Mouse (Mus musculus) liver, embryonic 14.5 days (tissue): ENCODE measurements around the gene Tor2a. TPM values are rescaled to one million over a fixed set of nuclear protein-coding genes. Genes with fewer than 3 reads are reported as not detected.

Source experiments
- ATAC-seq: fragments of 200-750 bp; cut with Nextera tagmentation; 2 replicates; pipeline ENCODE4 v1.8.0; 2017; ENCODE audit warnings: moderate number of reproducible peaks, mild to moderate bottlenecking, moderate library complexity; ENCODE audit not compliant: insufficient read depth
- DNase-seq, 3 experiments: peaks; one replicate each; pipeline ENCODE4 v3.0.0-alpha.2; 2012 to 2013; ENCODE audit warnings: low read depth in 3 of 3, low spot score in 3 of 3
- H3K27ac ChIP-seq: fragments of 300-500 bp; sonication (generic); 2 replicates; pipeline ENCODE4 v1.5.1; 2014; ENCODE audit warnings: moderate library complexity, mild to moderate bottlenecking, control low read depth, inconsistent platforms
- H3K27me3 ChIP-seq: fragments of 300-500 bp; sonication (generic); 2 replicates; pipeline ENCODE4 v1.6.1; 2014; ENCODE audit warnings: mild to moderate bottlenecking, low read length, moderate library complexity; ENCODE audit not compliant: control insufficient read depth, insufficient read depth
- H3K36me3 ChIP-seq: fragments of 300-500 bp; sonication (generic); replicated peaks from 2 replicates; pipeline ENCODE4 v1.6.1; 2014; ENCODE audit warnings: low read depth; ENCODE audit not compliant: control insufficient read depth, insufficient read depth
- H3K4me1 ChIP-seq, 2 experiments: fragments of 200-500 bp in 1 of 2; fragments of 300-500 bp in 1 of 2; sonication (generic) in 1 of 2; replicated peaks; 2 replicates each; pipeline ENCODE4 v1.6.1; 2012 to 2014; ENCODE audit warnings: antibody characterized with exemption in 1 of 2, inconsistent platforms in 1 of 2, low read length in 1 of 2; ENCODE audit not compliant: control insufficient read depth in 2 of 2, insufficient read depth in 2 of 2
- H3K4me2 ChIP-seq: fragments of 300-500 bp; sonication (generic); 2 replicates; pipeline ENCODE4 v1.6.1; 2014; ENCODE audit warnings: low read depth, mild to moderate bottlenecking, control low read depth, moderate library complexity
- H3K4me3 ChIP-seq, 2 experiments: fragments of 200-500 bp in 1 of 2; fragments of 300-500 bp in 1 of 2; sonication (generic) in 1 of 2; 2 replicates each; pipeline ENCODE4 v1.5.1; 2012 to 2014; ENCODE audit warnings: low read depth in 2 of 2, low read length in 2 of 2, mild to moderate bottlenecking in 2 of 2, control low read depth in 1 of 2, inconsistent platforms in 1 of 2, moderate library complexity in 1 of 2; ENCODE audit not compliant: insufficient read depth in 1 of 2
- H3K9ac ChIP-seq: fragments of 300-500 bp; sonication (generic); replicated peaks from 2 replicates; pipeline ENCODE4 v1.6.1; 2014; ENCODE audit warnings: mild to moderate bottlenecking, control low read depth, moderate library complexity
- H3K9me3 ChIP-seq: fragments of 300-500 bp; sonication (generic); 2 replicates; pipeline ENCODE4 v1.6.1; 2016; ENCODE audit warnings: low read length, mixed read lengths; ENCODE audit not compliant: control insufficient read depth
- CTCF ChIP-seq: IDR thresholded peaks from 2 replicates; pipeline ENCODE4 v1.5.1; 2016; ENCODE audit warnings: antibody characterized with exemption, low read depth, control low read depth
- EP300 ChIP-seq: IDR thresholded peaks from 2 replicates; pipeline ENCODE4 v1.6.1; 2016; ENCODE audit warnings: antibody characterized with exemption, low read depth
- WGBS: fragments of 180-500 bp; shearing (Covaris S2); extraction: QIAGEN DNeasy Blood & Tissue Kit; methylation state at CpG from one replicate; pipeline ENCODE4 v1.1.7; 2014; ENCODE audit not compliant: insufficient replicate concordance; 5-methylcytosine and 5-hydroxymethylcytosine counted together
- polyA plus RNA-seq, 2 experiments: library from polyadenylated mRNA; depleted of rRNA in 1 of 2; stranded (reverse) in 1 of 2; unstranded in 1 of 2; fragments of >200 nt; fragmentation: Nextera tagmentation in 1 of 2; extraction: Ambion mirVana in 1 of 2; gene quantifications; 2 replicates each; pipeline versions ENCODE4 v1.2.1 to v1.2.3; 2012 to 2014

The Tor2a gene
- 21.2 and 30.7 TPM in 2 replicates for polyA plus RNA-seq (2012; rRNA removed)
- polyA plus RNA-seq (2014; fragmentation: Nextera tagmentation; extraction: Ambion mirVana): 25.2 and 28.1 TPM in 2 replicates

DNA sequence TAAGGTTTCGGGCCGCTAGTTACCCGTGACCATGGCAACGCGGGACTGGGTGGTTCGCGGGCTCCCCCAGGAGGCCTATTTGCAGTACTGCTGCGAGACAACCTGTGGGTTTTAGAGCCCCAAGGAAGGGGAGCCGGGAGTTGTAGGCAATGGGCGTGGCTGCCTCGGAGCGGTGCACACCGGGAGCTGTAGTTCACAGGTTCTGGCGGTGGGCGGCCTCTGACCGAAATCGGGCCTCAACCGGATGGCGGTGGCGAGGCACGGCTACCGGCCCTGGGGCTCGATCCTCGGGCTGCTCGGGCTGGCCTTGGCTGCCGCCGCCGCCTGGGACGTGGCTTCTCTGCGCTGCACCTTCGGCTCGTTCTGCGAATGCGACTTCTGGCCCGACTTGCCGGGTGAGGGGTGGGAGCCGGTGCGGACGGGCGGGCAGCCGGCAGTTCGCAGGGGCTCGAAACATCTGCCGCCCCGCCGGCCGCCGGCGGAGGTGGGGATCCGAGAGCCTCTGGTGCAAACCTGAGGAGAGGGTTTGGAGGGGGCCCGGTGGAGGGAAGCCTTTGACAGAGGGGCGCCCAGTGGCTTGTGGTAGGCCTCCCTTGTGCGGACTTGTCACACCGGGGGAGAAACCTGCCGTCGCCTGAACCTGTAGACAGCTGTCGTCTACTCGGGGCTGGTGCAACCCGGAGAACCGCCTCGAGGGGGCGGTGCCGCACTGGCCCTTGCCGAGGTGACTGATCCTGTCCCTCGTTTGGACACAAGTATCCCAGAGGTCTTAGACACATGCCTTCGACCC, at the start of gene Tor2a:
Tor2a (plus strand) TSS at position 179 of the 790 bp plus-strand sequence.
- Histone ChIP-seq H3K27me3 (no peaks in the 10 kb centered on the region), H3K9ac (peak within 1 kb of the TSS; percentile 86), H3K4me3 (peak within 1 kb of the TSS; percentile 56 to 78), H3K27ac (peak within 1 kb of the TSS; percentile 40), H3K9me3 (no peaks in the 10 kb centered on the region), H3K4me1 (no peaks in the 10 kb centered on the region), H3K36me3 (no peaks in the 10 kb centered on the region), H3K4me2 (peak within 1 kb of the TSS; percentile 97)
- DNase-seq (peak; percentile 92 to 95 (median 93)), ATAC-seq (peak; percentile 92)
- under 1% methylated on average over 66 of the region's 66 CpGs for WGBS
- TF ChIP-seq CTCF: peak; percentile 97
- 0 out of 2 replicates have a peak, but pooled peaks have one; percentile 7 for TF ChIP-seq EP300

DNA sequence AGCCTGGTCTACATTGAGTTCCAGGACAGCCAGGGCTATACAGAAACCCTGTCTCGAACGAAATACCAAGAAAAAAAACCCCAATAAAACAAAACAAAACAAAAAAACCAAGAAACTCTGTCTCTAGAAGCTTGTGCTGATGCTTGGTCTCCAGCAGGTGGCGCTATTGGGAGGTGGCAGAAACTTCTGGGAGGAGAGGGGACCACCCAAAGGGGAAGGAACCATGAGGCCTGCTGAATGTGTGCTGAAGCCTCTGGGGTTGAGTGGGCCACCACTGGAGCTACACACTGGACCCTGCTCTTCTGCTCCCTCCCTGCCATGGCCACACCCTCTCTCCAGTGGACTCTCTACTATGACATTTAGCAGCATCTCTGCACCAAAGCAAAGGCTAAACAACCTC, 48.4 kb upstream of the Tor2a start:
- Histone ChIP-seq H3K36me3 (peaks cover 52% of the 10 kb centered on the region), H3K9ac (no peak overlapping the region), H3K4me1 (peaks cover 8 to 9% of the 10 kb centered on the region in 2 experiments), H3K27ac (no peak overlapping the region), H3K9me3 (no peaks in the 10 kb centered on the region), H3K4me2 (no peak overlapping the region), H3K4me3 (no peak overlapping the region), H3K27me3 (no peaks in the 10 kb centered on the region)
- TF ChIP-seq EP300 (no peak), CTCF (peak; percentile 92)
- DNase-seq (no peak), ATAC-seq (no peak)
- WGBS: 20% methylated on average over 3 of the region's 3 CpGs

DNA sequence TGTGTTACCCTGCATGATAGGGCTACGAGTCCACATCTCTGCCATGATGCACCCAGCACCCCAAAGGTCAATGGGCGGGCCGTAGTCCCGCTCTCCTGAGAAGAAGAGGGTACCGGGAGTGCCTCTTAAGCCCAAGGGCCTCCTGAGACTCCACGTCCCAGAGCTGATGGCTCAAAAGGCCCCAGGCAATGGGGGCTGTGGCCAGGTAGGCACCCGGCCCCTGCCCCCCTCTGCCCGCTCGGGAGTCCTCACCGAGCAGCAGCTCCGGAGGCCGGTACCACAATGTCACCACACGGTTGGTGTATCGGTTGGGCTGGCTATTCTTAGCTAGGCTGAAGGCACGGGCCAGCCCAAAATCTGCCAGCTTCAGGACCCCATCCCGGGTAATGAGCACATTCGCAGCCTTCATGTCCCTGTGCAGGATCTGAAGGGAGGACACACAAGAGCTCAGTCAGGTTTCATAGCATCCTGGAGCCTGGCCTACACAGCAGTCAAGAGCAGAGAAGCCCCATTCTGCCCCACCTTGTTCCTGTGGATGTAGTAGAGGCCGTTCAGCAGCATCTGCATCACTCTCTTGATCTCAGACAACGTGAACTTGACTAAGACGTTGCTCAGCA, 47.4 kb upstream of the Tor2a start:
- no peak for DNase-seq
- no peaks in the 10 kb centered on the region for H3K9me3 ChIP-seq
- no peaks in the 10 kb centered on the region for H3K27me3 ChIP-seq
- no peak overlapping the region for H3K9ac ChIP-seq
- no peak overlapping the region for H3K4me3 ChIP-seq
- H3K27ac ChIP-seq: no peak overlapping the region
- H3K4me2 ChIP-seq: no peak overlapping the region
- WGBS: 87% methylated on average over 20 of the region's 20 CpGs
- no peak for TF ChIP-seq EP300
- no peak for TF ChIP-seq CTCF
- no peak for ATAC-seq
- H3K4me1 ChIP-seq: peaks cover 12 to 17% of the 10 kb centered on the region in 2 experiments
- peaks cover 52% of the 10 kb centered on the region for H3K36me3 ChIP-seq

DNA sequence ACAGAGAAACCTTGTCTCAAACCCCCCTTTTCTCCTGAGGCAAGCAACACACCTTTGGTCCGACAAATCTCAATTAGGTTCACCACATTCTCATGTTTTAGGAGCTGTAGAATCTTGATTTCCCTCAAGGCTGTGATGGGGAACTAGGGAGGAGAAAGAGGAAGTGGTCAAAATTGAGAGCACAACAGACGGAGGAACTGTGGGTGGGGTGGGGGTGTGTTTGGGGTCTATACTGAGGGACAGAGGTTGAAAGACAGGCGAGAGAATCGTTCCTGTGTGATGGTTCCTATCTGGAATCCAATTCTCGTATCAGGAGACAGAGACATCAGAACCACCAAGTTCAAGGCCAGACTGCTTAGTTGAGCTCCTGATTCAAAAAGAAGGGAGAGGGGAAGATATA, 46.6 kb upstream of the Tor2a start:
- peaks cover 52% of the 10 kb centered on the region for H3K36me3 ChIP-seq
- no peak for TF ChIP-seq EP300
- WGBS: 42% methylated on average over 5 of the region's 5 CpGs
- peaks cover 12 to 23% of the 10 kb centered on the region in 2 experiments for H3K4me1 ChIP-seq
- no peak overlapping the region for H3K9ac ChIP-seq
- DNase-seq: no peak
- no peak overlapping the region for H3K4me3 ChIP-seq
- H3K27ac ChIP-seq: no peak overlapping the region
- no peaks in the 10 kb centered on the region for H3K9me3 ChIP-seq
- no peak for ATAC-seq
- no peaks in the 10 kb centered on the region for H3K27me3 ChIP-seq
- H3K4me2 ChIP-seq: no peak overlapping the region
